Mouse (Mus musculus): ENCODE measurements around the gene Slamf8. TPM values are rescaled to one million over a fixed set of nuclear protein-coding genes. Genes with fewer than 3 reads are reported as not detected.

The Slamf8 gene
- total RNA-seq, 2 experiments from 2014 or later: not detected

DNA sequence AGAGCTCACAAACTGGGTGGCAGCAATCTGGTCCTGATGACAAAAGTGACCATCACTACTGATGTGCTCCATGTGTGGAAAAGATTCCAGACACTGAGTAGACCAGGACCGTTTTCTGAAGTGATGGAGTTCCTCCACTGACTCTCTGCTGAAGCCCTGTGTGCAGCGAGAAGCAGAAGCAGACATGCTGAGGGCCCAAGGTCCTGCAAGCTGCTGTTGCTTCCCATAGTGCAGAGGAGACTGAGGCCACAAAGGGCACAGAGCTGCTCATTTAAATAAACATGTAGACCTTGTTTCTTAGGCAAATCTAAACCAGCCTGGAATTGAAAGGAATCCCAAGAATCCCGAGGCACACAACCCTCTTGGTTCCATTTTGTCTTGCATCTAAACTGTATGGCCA lies 3.0 kb upstream of the Slamf8 start:
- no peak for DNase-seq

DNA sequence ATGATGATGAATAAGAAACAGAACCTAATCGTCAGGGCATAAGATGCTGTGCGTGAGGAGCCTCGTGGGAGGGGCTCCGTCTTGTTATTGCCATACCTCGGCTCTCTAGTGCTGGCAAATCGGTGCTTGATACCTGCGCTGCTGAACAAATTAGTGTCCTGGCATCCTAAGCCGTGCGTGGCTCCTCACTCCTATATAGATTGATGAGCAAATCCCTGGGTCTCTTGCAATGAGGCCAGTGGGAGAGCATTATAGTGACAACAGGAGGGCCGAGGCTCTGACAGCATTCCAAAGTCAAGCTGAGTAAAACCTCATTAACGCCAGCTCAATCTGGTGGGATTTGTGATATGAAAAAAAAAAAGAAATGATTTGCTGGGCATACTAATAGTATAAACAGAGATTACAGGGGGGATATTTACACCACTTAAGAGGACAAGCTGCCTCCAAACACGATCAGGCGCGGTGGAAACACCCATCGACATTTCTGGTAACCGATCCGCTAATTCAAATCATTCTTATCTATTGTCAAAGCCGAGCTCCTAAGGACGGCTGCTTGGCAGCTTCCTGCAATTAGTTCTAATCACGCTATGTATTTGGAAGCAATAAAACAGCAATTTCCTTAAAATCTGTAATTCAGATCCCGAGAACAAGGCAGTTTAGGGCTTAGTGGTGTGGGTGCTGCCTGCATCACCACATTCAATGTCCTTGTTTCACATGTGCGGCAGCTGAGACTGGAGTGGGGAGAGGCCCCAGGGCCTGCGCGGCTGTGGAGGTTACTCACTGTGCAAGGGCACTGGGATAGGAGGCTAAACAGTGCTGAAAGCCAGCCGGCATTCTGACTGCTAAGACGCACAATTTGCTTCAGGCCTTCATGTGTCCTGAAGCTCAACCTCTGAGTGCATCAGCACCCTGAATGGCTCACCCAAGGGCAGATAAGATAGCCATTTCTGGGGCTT lies 4.5 kb downstream of the Slamf8 start:
- no peak for DNase-seq

DNA sequence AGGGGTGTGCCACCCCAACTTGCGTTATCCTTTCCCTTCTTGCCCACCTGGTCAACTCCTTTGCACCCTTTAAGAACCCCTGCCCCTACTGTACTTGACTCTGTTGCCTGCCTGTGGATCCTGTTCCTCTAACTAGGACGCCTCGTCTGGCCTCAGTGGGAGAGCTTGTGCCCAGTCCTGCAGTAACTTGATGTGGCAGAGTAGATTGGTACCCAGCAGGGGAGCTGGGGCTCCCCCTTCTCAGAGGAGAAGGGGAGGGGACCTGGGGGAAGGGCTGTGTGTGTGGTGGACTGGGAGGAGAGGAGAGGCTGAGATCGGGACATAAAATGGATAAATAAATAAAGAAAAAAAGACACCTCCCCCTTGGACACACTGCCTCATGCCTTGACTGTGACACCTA lies 5.3 kb downstream of the Slamf8 start:
- no peak for DNase-seq

DNA sequence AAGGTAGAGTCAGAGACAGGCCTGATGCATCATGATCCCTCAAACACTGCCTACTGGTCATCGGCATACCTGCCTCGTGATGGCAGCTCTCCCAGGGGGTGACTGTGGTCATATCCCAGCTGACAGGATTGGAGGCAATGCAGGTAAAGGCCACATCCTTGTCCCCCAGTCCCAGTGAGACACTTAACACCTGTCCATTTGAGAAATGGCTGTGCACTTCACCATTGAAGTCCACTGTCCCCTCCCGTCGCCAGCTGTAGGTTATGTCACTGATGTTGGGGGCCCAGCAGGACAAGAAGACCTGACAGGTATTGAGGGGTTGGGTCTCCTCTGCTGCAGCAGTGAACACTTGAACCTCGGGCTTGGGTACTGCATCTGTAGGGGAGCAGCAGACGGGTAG lies 6.1 kb downstream of the Slamf8 start:
- no peak for DNase-seq

DNA sequence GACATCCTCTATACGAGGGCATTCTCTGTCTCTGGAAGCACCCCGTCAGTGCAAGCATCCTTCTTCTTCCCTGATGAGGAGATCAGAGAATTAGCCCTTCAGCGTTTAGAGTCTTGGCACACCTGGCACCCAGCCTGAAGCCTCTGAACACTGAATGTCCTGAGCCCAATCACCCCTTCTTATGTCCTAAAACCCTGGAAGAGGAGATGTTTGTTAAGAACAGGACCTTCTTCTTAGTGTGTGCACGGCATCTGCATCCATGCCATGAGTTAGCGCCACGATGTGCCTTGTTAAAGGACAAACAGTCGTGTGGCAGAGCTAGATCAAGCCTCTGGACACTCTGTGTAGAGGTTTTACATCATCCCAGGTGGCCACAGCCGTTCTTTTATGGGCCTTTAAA lies 7.9 kb downstream of the Slamf8 start:
- DNase-seq: no peak

DNA sequence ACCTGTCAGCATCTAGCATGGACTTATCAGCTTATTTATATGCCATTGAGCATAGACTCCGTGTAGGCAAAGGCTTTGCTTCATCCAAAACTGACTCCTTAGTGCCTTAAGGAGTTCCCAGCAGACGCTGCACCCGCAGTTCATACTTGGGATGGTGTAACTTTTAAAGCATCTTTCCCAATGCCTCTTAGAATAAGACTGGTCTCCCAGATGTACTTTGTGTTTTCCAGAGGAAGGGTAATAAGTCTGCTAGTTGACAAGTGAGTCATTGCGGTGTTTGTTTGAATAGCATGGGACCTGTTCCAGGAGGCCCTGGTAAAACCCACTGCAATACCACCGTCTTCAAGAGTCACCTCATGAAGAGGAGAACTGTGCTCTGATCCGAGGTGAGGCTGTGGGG lies 10.3 kb downstream of the Slamf8 start:
- no peak for DNase-seq

DNA sequence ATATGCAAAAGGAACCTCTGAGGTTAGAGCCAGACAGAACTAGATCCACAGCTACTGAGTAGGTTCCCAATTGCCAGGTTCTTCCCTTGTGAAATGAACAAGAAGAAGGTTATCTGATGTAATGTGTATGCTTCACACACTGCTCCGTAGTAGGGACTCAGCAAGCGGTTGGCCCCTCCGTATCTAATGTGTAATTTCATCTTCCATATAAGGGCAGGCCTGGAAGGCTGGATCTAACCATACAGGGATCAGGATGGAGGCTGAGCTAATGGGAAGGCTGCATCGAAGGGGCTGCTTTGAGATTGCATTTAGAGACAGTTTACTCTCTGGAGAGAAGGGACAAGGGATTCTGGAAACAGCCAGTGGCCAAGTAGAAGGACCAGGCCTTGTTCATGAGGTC lies 22.6 kb downstream of the Slamf8 start:
- DNase-seq: no peak

DNA sequence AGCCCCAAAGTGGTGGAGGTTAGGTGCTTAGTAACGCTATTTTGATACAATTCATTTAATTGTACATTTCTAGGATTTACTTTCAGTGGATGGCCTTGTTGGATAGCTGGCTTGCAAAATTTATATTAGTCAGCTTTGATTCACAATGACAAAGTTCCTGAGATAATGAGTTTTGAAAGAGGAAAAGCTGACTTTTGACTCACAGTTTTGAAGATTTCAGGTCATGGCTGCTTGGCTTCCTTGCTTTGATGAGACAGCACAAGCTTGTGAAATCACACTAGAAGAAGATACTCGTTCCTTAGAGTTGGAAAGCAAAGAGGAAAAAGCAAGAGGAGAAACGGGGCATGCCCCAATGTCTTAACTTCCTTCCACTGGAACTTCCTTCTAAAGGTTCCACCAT lies 24.2 kb downstream of the Slamf8 start:
- DNase-seq: no peak

DNA sequence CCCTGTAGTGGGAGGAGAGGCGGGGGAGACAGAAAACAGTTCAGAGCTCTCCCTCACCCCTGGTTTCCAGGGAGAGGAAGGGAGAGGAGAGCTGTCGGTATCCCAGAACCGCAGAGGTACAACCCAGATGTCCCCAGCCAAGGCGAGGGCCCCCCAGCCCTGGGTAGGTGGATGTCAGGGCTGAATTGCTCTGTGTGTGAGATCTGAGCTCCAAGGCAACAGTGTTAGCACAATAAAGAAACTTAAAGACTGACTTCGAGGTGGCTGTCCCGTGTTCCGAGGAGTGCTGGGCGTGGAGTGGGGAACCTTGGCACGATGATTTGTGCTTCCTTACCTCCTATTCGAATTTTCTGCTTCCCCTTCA lies 26.9 kb downstream of the Slamf8 start:
- no peak for DNase-seq

DNA sequence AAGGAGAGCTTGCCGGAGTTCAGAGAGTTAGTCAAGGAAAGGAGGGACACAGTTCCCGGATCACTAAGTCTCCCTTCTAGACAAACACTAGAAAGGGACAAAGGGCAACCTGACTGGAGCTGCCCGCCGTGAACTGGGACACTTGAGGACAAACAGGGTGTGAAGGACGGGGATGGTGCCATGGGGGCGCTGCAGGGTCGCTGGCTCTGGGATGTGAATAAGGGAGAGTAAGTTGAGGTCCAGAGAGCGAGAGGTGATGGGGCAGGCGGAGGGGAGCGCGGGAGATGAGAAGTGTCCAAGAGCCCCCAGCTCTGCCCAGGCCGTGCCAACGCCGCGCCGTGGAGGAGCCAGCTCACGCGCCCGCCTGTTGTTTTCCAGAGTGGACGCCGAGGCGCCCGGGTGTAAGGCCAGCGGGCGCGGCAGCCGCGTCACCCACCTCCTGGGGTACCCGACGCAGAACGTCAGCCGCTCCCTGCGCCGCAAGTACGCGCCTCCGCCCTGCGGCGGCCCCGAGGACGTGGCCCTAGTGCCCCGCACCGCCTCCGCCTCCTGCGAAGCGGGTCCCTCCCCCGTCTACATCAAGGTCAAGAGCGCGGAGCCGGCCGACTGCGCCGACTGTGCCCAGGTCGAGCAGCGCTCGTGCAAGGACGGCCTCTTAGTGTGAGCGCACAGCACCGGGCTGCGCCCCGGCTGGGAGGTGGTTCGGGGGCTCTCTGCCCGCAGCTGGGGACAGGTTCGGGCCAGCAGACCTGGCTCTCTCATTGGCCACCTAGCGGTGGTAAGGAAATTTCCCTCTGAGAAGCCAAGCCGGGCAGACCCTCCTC lies 27.5 kb downstream of the Slamf8 start:
- peak; percentile 73 for DNase-seq

DNA sequence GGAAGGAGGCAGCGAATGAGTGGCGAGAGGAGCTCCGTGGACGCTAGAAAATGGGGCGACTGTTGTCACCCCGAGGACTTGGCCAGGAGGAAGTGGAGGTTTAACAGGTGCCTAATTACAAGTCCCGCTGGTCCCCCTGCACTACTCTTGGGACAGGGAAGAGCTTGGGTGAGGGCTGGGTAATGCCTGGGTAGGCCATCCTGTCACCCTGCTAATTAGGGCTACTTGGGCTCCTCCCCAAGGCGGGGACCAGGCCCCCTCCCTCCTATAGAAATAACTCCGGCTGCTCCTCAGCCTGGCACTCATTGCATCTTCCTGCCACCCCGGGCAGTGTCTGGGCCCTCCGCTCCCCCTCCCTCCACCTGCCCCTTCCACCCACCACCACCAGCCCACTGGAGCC lies 34.7 kb downstream of the Slamf8 start, which contains the start of gene Vsig8:
Vsig8 (plus strand) TSS at position 301 of the 400 bp plus-strand sequence.
- no peak for DNase-seq

DNA sequence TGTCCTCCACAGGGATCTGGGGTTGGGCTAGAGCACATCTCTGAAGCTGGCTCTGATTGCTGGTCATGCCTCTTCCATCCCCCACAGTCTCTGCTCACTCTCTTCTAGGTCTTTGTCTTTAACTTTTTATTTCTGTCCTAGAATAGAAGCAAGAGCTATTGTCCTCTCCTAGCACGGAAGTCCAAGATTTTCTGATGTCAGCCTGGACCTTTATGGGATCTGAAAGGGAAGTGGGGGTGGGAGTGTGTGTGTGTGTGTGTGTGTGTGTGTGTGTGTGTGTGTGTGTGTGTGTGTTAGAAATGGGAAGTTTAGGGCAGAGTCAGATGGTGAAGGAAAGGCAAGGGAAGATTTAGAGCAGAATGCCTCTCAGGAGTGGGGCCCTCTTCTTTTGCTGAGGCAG lies 37.7 kb downstream of the Slamf8 start:
- peak; percentile 26 for DNase-seq

DNA sequence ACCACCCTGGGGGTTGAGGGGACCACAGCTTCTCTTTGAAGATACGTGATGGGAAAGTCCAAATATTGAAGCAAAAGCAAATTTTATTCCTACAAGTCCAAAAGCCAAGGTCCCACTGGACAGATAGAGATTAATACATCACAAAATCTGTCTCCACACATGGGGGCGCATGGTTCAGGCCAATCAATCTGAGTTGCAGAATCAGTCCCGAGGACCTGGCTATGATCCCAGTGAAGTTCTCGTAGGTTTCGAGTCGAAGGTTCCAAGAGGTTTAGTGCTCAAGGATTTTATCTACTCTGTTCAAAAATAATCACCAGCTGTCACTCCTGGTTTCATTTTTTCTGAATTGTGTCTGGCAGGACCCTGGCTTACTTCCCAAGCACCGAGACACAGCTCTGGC lies 39.4 kb downstream of the Slamf8 start:
- DNase-seq: peak; percentile 21

DNA sequence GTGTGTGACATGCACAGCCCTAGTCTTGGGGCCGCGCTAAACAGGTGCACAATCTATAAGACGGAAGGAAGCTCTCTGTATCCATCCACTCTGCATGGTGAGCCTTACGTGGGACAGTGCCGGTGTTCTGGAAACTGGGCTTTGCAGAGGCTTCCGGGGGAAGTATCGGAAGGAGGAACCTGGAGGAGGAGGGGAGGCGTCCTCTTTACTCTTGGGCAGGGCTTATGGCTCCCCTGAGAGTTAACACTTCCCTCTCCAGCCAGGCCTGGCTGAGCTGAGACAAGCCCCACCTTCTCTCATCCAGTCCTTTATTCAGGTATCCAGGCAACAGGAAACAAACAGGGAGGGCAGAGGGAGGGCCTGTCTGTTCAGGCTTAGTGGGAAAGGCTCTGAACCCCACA lies 39.8 kb downstream of the Slamf8 start:
- peak; percentile 58 for DNase-seq

DNA sequence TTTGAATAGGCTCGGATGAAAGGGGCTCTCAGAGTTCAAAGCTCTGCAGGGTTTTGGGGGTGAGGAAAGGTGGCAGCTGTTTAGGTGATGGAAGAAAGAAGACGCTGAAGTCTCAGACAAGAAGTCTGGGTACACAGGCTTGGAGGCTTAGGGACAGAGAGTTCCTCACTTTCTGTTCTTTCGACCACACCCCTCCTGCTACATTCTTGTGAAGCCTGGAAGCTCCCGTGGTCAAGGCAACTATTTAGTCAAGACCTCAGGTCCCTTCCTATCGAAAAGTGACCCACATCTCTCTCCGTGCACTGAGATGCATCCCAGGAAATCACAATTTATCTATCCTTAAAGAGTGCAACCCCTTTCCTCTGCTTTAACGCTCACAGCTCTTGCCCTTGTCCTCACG lies 40.7 kb downstream of the Slamf8 start:
- DNase-seq: no peak

DNA sequence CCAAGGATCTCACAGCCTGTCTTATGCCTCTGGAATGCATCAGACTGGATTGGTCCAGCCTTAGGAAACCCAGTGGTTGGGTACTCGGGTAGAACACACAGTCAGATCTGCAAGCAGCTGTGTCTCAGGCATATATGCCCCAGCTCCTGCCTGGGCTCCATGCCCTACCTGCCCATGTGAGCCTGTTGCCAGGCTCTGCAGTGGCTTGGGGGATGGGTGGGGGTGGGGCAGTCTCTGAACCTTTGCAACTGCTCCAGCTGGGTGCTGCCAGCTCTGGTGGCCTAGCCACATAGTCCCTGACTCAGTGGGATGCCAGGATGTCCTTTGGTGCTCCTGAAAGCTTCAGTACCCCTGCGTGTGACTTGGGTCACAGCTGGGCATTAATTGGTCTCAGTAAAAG lies 41.1 kb downstream of the Slamf8 start:
- no peak for DNase-seq

DNA sequence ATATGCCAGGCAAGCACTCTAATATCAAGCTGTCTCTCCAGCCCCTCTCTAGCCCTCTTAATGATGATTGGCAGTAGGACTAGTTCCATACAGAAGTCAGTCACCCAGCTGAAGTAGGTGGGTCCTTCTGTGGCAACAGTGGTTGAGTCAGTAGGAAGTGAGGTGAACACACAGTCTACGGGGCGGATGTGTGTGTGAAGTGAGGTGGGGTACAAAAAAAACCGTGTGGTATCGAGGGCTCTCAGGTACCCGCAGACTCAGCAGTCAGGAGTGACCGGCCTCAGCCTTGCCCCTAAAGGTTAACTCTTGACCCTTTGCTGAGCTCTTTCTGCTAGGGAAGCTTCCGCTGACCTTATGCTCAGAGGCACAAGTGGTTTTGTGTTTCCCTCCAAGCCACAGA lies 41.9 kb downstream of the Slamf8 start:
- DNase-seq: no peak

DNA sequence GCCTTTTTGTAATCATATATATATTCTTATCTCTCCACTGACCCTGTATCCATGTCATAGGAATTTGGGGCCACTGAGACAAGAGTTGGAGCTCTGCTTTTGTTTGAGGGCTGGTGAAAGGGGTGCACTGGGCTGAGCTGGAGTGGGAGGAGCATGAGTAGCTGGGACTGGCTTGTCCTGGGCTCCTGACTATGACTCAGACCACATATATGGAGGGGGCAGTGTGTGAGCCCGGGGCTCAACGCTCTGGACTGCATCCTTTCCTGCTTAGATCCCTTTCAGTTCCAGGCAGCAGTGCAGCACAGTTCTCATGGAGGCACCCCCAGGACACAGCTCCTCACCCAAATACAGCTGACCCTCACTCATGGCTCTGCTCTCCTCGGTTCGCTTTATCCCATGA lies 44.3 kb downstream of the Slamf8 start:
- DNase-seq: no peak

DNA sequence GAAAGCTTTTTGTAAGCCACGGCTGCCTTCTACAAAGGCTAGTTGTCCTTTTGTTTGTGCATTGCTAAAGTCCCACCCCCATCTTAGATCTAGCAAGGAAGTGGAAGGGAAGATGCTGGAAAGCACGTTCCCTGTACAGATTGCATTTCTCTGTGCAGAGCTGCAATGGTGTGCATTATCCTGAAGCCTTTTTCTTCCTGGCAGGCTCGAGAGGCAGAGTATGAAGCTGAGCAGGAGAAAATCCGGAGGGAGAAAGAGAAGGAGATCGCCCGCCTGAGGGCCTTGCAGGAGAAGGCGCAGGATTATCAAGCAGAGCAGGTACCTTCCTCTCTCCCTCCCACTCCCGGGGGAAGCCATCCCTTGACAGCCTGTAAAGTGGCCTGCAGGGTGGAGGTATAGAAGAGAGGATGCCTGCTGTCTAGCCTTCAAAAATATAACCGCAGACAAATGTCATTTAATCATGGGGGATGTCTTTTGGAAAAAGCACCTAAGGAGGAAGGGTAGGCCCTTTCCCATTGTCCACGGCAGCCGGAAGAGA lies 50.0 kb downstream of the Slamf8 start:
- no peak for DNase-seq

DNA sequence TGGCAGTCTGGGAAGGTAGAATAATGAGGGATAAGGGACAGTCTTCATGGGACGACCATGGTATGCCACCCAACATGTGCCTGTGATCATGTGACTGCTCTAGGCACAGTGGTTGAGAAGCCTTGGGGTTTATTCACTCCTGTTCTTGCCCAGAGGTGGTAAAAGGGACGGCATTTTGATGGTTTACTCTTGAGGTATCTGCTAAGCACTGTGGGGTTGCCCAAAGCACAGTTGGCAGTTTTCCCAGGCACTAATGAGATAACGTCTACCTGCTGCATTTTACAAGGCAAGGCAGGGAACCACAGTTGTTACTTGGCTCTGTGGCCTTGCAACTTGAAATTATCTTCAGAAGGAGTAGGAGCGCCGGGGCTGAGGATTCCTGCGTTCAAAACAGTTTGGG lies 50.5 kb downstream of the Slamf8 start:
- DNase-seq: no peak

DNA sequence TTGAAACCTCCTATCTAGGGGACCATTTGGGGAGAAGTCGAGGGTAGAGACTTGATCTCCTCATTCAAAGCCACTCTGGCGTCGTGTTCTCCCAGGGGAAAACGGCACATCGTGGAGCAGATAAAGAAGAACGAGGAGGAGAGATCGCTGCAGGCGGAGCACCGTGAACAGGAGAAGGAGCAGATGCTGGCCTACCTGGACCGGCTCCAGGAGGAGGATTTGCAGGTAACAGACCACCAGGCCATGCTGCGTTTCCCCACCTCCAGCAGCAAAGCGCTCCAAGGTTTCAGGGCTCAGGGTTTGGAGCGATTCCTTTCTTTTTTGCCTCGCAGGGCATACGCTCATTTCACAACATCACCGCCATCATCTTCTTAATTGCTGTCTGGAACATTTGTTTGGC lies 55.3 kb downstream of the Slamf8 start:
- DNase-seq: no peak

DNA sequence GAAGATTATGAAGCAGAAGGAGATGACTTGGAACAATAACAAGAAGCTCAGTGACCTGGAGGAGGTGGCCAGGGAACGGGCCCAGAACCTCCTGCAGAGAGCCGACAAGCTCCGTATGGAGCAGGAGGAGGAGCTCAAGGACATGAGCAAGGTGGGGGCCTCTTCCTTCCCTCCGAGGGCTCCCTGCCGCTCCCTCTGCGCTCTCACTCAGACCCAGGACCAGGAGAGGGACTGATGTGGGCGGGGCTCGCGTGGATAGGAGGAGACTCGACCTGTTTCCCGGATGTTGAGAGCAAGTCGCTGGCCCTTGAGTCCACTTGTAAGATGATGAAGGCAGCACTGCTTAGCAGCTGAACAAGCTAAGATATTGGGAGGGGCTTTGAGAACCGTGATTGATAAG lies 57.8 kb downstream of the Slamf8 start:
- DNase-seq: peak; percentile 39

All from heart, postnatal 4 days (tissue).